Comparison of ENCODE assay signal across 10 mouse cellular contexts in the genomic region with DNA sequence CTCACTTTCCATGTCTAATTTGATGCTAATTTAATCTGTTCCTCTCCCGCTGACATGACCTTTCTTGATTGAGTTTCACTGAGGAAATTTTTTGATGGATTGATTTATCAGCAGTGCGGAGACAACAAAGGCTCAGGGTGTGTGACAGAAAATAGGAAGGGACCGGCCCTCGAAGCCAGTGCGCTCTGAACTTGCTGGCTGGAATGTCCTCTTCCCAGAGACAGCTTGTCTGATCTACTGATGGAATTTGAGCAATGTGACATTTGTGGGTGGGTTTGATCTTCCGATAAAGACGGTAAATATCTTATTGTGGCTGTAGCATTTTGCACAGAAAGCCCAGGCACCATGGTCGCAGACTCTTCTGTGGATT.
A peak's percentile ranks its signal among the peaks of the same experiment; 100 is the strongest.
DNase-seq lines count a peak whose midpoint lies in the region; ATAC-seq and TF ChIP-seq lines count a peak whose summit lies in the region.
"Had no signal": no experiment of that assay in that cellular context is flagged by ENCODE, and none has a peak within 500 bp of the region (broad histone marks: within the 10 kb centered on the region; RNA-seq: fewer than 3 reads in every experiment).

No protein-coding gene starts in this region.

- H3K4me3 ChIP-seq in hindbrain, postnatal 0 days (ENCODE audit: low read length), result 0 out of 2 replicates have a peak overlapping the region, but pooled peaks have one; percentile 31

- peak; percentile 11 to 32 for DNase-seq in adrenal gland, adult (ENCODE audit: inconsistent age in 2 of 2, low spot score in 1 of 2)
- DNase-seq in adrenal gland, postnatal 36 days, result no peak
- DNase-seq in retina, embryonic 14.5 days (ENCODE audit: low spot score), result peak; percentile 29
- no peak for DNase-seq in retina, postnatal 1 day
- no peak for DNase-seq in hindbrain, postnatal 0 days (ENCODE audit: low spot score)
- no peak for DNase-seq in cerebellum, postnatal 14 days
- no peak for DNase-seq in layer of hippocampus, adult 8-10 months (ENCODE audit: low spot score in 2 of 2)
- DNase-seq in cerebellum, postnatal 10 days, result no peak
- DNase-seq: right cerebral cortex, adult 18-20 months had no signal

- H3K4me1 ChIP-seq in hindbrain, postnatal 0 days (ENCODE audit: insufficient read depth, low read length), result peaks cover 7% of the 10 kb centered on the region; the same call in 1 of the 2 replicates

- no peak for TF ChIP-seq CTCF in hindbrain, postnatal 0 days (IDR thresholded peaks at IDR 0.05; ENCODE audit: low read depth)

- H3K4me2 ChIP-seq in hindbrain, postnatal 0 days (ENCODE audit: low read depth, low read length), result peak overlapping the region; percentile 63

- no peak overlapping the region for H3K27ac ChIP-seq in hindbrain, postnatal 0 days
- H3K27ac ChIP-seq: macrophage had no signal

- ATAC-seq in hindbrain, postnatal 0 days, result no peak

- no peaks in the 10 kb centered on the region for H3K9me3 ChIP-seq in hindbrain, postnatal 0 days (ENCODE audit: low read length)

- H3K27me3 ChIP-seq in hindbrain, postnatal 0 days (ENCODE audit: insufficient read depth, low read length), result no peaks in the 10 kb centered on the region

- WGBS in hindbrain, postnatal 0 days, result 21% methylated on average over 8 of the region's 8 CpGs

- H3K9ac ChIP-seq in hindbrain, postnatal 0 days (replicated peaks; ENCODE audit: low read length), result no peak overlapping the region

- H3K36me3 ChIP-seq in hindbrain, postnatal 0 days (ENCODE audit: insufficient read depth, low read length), result no peaks in the 10 kb centered on the region

Comparison
In these comparisons a context has a peak if more than half of its experiments do, and no peak if none do; other contexts are left out.
1. DNase-seq: peak in adrenal gland, adult (2 of 2) and retina, embryonic 14.5 days (single experiment); none in adrenal gland, postnatal 36 days (0 of 2), retina, postnatal 1 day (single experiment), hindbrain, postnatal 0 days (single experiment), cerebellum, postnatal 14 days (0 of 2), layer of hippocampus, adult 8-10 months (0 of 2) and cerebellum, postnatal 10 days (0 of 2).